Mouse (Mus musculus) kidney, embryonic 15.5 days (tissue): Measurements from ENCODE around the gene 9330159F19Rik. TPM values are rescaled to one million over a fixed set of nuclear protein-coding genes. Genes with fewer than 3 reads are reported as not detected.

Experiments used
- ATAC-seq: fragments of 200-750 bp; cut with Nextera tagmentation; replicated peaks from 2 replicates; pipeline ENCODE4 v1.8.0; 2017; ENCODE audit warnings: moderate TSS enrichment; ENCODE audit not compliant: low FRiP score
- H3K27ac ChIP-seq: fragments of 300-500 bp; sonication (generic); 2 replicates; pipeline ENCODE4 v1.5.1; 2015; ENCODE audit warnings: mild to moderate bottlenecking, inconsistent platforms
- H3K27me3 ChIP-seq: fragments of 300-500 bp; sonication (generic); 2 replicates; pipeline ENCODE4 v1.6.1; 2015; ENCODE audit warnings: inconsistent platforms
- H3K36me3 ChIP-seq: fragments of 300-500 bp; sonication (generic); 2 replicates; pipeline ENCODE4 v1.6.1; 2015; ENCODE audit warnings: inconsistent platforms
- H3K4me1 ChIP-seq: fragments of 300-500 bp; sonication (generic); 2 replicates; pipeline ENCODE4 v1.6.1; 2015; ENCODE audit warnings: inconsistent platforms
- H3K4me2 ChIP-seq: fragments of 300-500 bp; sonication (generic); 2 replicates; pipeline ENCODE4 v1.6.1; 2015; ENCODE audit warnings: moderate library complexity, mild to moderate bottlenecking, inconsistent platforms
- H3K4me3 ChIP-seq: fragments of 300-500 bp; sonication (generic); replicated peaks from 2 replicates; pipeline ENCODE4 v1.5.1; 2015; ENCODE audit warnings: mild to moderate bottlenecking, inconsistent platforms
- H3K9ac ChIP-seq: fragments of 300-500 bp; sonication (generic); 2 replicates; pipeline ENCODE4 v1.6.1; 2015; ENCODE audit warnings: mild to moderate bottlenecking, inconsistent platforms
- H3K9me3 ChIP-seq: fragments of 300-500 bp; sonication (generic); replicated peaks from 2 replicates; pipeline ENCODE4 v1.6.1; 2016; ENCODE audit warnings: inconsistent platforms
- WGBS: fragments of 180-500 bp; shearing (Covaris S2); methylation state at CpG from one replicate; pipeline ENCODE4 v1.1.7; 2015; ENCODE audit warnings: mixed read lengths; 5-methylcytosine and 5-hydroxymethylcytosine counted together
- polyA plus RNA-seq: library from polyadenylated mRNA; unstranded; fragments of >200 nt; fragmentation: Nextera tagmentation; extraction: Ambion mirVana; gene quantifications from 2 replicates; pipeline ENCODE4 v1.2.1, GENCODE M21; 2015

Gene 9330159F19Rik
- polyA plus RNA-seq, result 0.08 and 0.31 TPM in 2 replicates

DNA sequence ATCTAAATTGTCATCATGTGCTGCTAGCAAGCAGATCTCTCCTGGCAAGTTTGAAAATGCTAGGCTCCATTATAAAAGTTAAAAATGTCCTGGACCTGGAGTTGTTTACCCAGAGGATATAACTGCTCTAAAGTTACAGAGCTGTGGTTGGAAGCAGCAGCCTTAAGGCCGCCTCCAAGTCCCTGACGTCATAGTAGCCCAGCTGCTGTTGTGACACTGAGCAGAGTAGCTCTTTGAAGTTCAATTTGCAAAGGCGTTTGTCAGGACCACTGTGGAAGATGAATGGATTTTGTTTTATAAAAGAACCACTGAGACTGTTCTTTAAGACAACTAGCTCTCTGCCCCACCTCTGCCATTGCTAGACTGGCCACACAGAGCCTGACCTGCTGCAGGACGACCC, at the start of gene 9330159F19Rik:
Gene 9330159F19Rik (plus strand): TSS at position 154 of the 400 bp plus-strand sequence.
- Histone ChIP-seq H3K4me3 (no peak within 1 kb of the TSS), H3K27ac (no peak within 1 kb of the TSS), H3K4me1 (no peaks in the 10 kb centered on the region; the same call in 1 of the 2 replicates), H3K9me3 (no peaks in the 10 kb centered on the region), H3K9ac (no peak within 1 kb of the TSS), H3K4me2 (no peak within 1 kb of the TSS), H3K36me3 (no peaks in the 10 kb centered on the region), H3K27me3 (no peaks in the 10 kb centered on the region)
- ATAC-seq, result peak; percentile 93
- WGBS, result 8% methylated on average over 4 of the region's 4 CpGs

DNA sequence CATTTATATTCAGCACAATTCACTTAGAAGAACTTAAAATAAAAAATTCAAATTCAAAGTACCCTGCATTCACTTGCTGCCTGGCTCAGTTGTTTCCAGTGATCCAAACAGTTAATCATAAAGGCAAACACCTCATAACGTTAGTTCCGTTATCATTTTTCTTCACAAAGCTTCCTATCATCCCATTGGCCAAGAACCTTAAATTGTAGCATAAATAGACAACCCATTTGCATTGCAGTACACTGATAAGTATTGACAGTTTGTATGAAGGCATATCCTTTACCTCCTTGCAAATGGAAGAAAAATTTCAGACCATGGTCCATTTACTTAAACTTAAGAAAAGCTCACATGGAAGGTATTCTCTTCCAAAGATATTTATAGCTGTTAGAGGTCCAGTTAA, 49.7 kb upstream of the 9330159F19Rik start:
- Histone ChIP-seq H3K27ac (no peak overlapping the region), H3K4me1 (no peaks in the 10 kb centered on the region), H3K9ac (no peak overlapping the region), H3K36me3 (no peaks in the 10 kb centered on the region), H3K27me3 (no peaks in the 10 kb centered on the region), H3K4me2 (no peak overlapping the region), H3K9me3 (no peaks in the 10 kb centered on the region), H3K4me3 (no peak overlapping the region)
- no peak for ATAC-seq
- 89% methylated on average over 2 of the region's 2 CpGs for WGBS

DNA sequence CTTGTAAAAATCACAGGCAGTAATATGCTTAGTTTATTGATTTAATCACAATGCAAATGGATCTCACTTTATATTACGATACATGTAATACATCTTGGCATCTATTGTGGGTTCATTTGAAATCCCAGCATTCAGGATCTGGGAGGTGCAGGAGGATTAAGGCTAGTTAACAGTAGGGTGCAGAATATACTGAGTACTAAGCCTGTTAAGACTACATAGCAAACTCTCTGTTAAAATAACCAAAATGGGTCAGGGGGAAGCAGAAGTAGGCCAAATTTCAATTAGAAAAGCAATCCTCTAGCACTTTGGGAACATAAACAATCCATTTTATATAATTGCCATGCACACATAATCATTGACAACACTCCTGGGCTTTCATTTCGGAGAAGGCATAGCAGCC, 37.6 kb upstream of the 9330159F19Rik start:
- no peak for ATAC-seq
- Histone ChIP-seq H3K4me3 (no peak overlapping the region), H3K9ac (no peak overlapping the region), H3K27ac (no peak overlapping the region), H3K4me1 (no peaks in the 10 kb centered on the region), H3K4me2 (no peak overlapping the region), H3K36me3 (no peaks in the 10 kb centered on the region), H3K27me3 (no peaks in the 10 kb centered on the region), H3K9me3 (no peaks in the 10 kb centered on the region)
- WGBS, result 90% methylated on average over 2 of the region's 2 CpGs

DNA sequence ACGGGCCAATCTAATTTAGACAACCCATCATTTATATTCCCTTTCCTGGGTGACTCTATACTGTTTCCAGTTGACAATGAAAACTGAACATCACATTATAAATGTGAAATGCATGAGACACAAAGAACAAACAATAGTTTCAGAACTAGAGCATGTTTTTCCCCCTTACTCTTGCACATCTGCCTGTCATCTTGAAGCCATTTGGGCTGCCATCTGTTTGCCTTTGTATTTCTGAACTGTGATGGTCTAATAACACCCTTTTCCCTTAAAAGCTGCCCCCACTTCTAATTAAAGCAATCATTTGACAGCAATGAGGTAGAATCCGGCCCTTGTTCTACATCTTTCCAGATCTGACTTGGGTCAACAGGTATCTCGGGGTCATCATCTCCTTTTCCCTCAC, 35.8 kb upstream of the 9330159F19Rik start:
- no peak overlapping the region for H3K9ac ChIP-seq
- no peaks in the 10 kb centered on the region for H3K4me1 ChIP-seq
- no peak overlapping the region for H3K4me3 ChIP-seq
- no peaks in the 10 kb centered on the region for H3K9me3 ChIP-seq
- H3K27ac ChIP-seq, result no peak overlapping the region
- WGBS, result 83% methylated on average over 3 of the region's 3 CpGs
- H3K36me3 ChIP-seq, result no peaks in the 10 kb centered on the region
- no peaks in the 10 kb centered on the region for H3K27me3 ChIP-seq
- H3K4me2 ChIP-seq, result no peak overlapping the region
- no peak for ATAC-seq

DNA sequence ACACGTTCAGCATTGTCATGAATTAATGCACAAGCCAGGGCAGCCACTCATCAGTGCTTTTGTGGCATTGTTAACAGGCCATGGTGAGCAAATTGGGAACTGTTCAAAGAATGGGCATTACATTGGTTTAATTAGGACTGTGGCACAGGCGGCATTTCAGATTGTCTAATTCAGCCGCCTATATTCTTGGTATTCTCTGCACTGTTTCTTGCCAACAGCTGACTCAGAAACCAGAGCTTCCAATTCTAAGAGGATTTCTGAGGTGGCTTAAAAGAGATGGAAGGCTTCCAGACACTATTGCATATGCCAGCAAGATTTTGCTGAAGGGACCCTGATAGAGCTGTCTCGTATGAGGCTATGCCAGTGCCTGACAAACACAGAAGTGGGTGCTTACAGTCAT, 34.5 kb upstream of the 9330159F19Rik start:
- no peak overlapping the region for H3K27ac ChIP-seq
- no peaks in the 10 kb centered on the region for H3K27me3 ChIP-seq
- WGBS, result 90% methylated on average over 4 of the region's 4 CpGs
- no peaks in the 10 kb centered on the region for H3K36me3 ChIP-seq
- no peaks in the 10 kb centered on the region for H3K4me1 ChIP-seq
- H3K4me3 ChIP-seq, result no peak overlapping the region
- no peak overlapping the region for H3K4me2 ChIP-seq
- no peak for ATAC-seq
- no peaks in the 10 kb centered on the region for H3K9me3 ChIP-seq
- no peak overlapping the region for H3K9ac ChIP-seq

DNA sequence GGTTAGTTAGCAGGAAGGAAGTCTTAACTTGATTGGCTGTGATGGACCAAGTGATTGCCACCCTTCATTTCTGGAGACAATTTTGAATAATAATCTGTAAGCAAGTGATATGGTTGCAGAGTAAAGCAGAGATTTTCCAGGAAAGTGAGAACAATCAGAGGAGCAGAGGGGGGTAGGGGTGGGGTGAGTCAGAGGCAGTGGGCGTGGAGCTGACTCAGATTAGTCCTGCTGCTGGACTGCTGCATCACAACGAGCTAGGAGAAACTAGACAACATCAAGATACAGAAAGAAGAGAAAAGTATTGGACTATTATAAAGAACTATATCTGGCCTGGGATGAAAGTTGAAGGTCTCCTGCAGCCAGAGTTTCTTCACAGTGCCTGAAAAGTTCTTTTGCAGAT, 33.4 kb upstream of the 9330159F19Rik start:
- H3K4me2 ChIP-seq, result no peak overlapping the region
- H3K27me3 ChIP-seq, result no peaks in the 10 kb centered on the region
- no peaks in the 10 kb centered on the region for H3K36me3 ChIP-seq
- H3K27ac ChIP-seq, result no peak overlapping the region
- no peak for ATAC-seq
- no peaks in the 10 kb centered on the region for H3K4me1 ChIP-seq
- no peak overlapping the region for H3K4me3 ChIP-seq
- no peak overlapping the region for H3K9ac ChIP-seq
- 53% methylated on average over 2 of the region's 2 CpGs for WGBS
- no peaks in the 10 kb centered on the region for H3K9me3 ChIP-seq

DNA sequence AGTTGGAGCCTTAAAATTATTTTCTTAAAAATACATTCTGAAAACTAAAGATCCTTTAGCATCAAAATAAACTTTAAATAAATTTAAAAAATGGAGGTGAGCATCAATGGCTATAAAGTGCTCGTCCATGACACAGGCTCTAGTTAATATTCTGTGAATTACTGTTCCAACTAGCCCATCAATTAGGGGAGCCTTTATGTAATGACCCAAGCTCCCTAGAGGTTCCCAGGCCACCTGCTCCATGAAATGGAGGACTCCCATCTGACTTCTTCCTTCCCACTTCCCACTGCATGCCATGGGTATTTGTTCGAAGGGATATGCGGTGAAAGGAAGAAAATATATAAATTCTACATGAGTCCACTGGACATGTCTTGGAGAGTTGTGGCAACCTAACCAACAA, 31.2 kb upstream of the 9330159F19Rik start:
- WGBS, result 86% methylated on average over 3 of the region's 3 CpGs

DNA sequence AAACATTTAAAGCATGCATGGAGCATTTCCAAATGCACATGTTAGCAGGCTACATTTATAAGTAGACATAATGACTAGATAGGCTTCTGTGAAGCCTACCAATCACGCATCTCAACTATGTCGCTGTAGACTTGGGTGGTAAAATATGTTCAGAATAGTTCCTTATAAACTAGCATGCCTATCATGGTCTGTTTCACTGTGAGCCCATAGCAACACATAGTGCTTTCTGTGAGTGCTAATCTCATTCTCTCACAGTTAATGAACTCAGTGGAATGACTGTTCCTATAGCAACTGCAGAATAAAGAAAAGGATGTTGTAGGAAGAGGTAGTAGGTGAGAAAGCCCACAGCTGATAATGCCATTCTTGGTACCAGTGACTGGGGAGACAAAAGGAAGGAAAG, 30.4 kb upstream of the 9330159F19Rik start:
- no peak overlapping the region for H3K4me3 ChIP-seq
- no peaks in the 10 kb centered on the region for H3K4me1 ChIP-seq
- no peak overlapping the region for H3K4me2 ChIP-seq
- no peak for ATAC-seq
- no peaks in the 10 kb centered on the region for H3K9me3 ChIP-seq
- WGBS, result 81% methylated on average over 2 of the region's 2 CpGs
- no peak overlapping the region for H3K9ac ChIP-seq
- no peak overlapping the region for H3K27ac ChIP-seq
- H3K27me3 ChIP-seq, result no peaks in the 10 kb centered on the region
- no peaks in the 10 kb centered on the region for H3K36me3 ChIP-seq

More for the DNA sequence above, 31.2 kb upstream of the 9330159F19Rik start:
- Histone ChIP-seq H3K4me3 (no peak overlapping the region), H3K27ac (no peak overlapping the region), H3K4me1 (no peaks in the 10 kb centered on the region), H3K27me3 (no peaks in the 10 kb centered on the region), H3K9me3 (no peaks in the 10 kb centered on the region), H3K36me3 (no peaks in the 10 kb centered on the region), H3K4me2 (no peak overlapping the region), H3K9ac (no peak overlapping the region)
- no peak for ATAC-seq

DNA sequence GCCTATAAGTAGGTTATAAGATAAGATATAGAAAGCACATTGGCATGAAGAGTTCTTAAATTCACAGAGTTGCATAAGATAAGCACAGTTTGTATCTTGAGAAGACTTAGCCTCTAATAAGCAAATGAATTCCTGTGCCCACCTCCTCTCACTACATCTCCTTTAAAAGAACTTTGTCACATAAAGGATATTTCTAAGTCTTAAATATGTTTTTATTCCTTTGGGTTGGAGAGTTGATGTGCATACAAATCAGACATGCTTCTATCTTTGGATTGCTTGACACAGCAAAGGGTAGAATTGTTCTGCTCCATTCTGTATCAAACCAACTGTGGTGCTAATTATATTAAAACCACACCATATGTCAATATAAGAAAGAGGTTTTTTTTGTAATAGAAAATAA, 17.6 kb upstream of the 9330159F19Rik start:
- Histone ChIP-seq H3K27me3 (no peaks in the 10 kb centered on the region), H3K36me3 (no peaks in the 10 kb centered on the region), H3K4me3 (no peak overlapping the region), H3K27ac (no peak overlapping the region), H3K4me1 (no peaks in the 10 kb centered on the region), H3K4me2 (no peak overlapping the region), H3K9ac (no peak overlapping the region), H3K9me3 (no peaks in the 10 kb centered on the region)
- no peak for ATAC-seq

DNA sequence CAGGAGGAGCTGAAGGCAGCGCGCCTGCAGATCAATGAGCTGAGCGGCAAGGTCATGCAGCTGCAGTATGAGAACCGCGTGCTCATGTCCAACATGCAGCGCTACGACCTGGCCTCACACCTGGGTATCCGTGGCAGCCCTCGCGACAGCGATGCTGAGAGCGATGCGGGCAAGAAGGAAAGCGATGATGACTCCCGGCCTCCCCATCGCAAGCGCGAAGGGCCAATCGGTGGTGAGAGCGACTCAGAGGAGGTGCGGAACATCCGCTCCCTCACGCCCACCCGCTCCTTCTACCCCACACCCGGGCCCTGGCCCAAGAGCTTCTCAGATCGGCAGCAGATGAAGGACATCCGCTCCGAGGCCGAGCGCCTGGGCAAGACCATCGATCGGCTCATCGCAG, 14.6 kb upstream of the 9330159F19Rik start:
- Histone ChIP-seq H3K4me2 (no peak overlapping the region), H3K4me3 (no peak overlapping the region)

DNA sequence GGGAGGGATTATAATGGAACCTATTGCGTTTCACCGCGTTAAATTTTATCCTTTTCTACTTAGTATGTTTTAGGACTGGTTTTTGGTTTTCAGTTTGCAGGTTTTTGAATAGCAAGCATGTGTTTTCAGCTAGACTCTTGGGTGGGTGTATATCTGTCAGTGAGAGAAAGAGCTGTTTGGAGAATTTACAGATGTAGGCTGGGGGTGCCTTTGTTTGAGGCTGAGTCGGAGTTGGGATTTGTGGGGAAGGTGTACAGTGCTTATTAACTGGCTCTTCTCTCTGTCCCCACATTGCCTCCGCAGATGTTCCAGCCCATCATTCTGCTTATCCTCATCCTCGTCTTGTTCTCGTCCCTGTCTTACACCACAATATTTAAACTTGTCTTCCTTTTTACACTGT, 12.8 kb upstream of the 9330159F19Rik start, which contains the start of gene Gm49353:
Gene Gm49353 (plus strand): TSS at position 313 of the 400 bp plus-strand sequence.
- Histone ChIP-seq H3K27me3 (no peaks in the 10 kb centered on the region), H3K4me2 (no peak within 1 kb of the TSS), H3K9ac (no peak within 1 kb of the TSS), H3K27ac (no peak within 1 kb of the TSS), H3K4me1 (no peaks in the 10 kb centered on the region), H3K36me3 (no peaks in the 10 kb centered on the region), H3K4me3 (no peak within 1 kb of the TSS), H3K9me3 (no peaks in the 10 kb centered on the region)
- 90% methylated on average over 7 of the region's 7 CpGs for WGBS
- ATAC-seq, result no peak

More for the DNA sequence above, 14.6 kb upstream of the 9330159F19Rik start:
- Histone ChIP-seq H3K9ac (no peak overlapping the region), H3K27ac (no peak overlapping the region), H3K36me3 (no peaks in the 10 kb centered on the region), H3K9me3 (no peaks in the 10 kb centered on the region), H3K4me1 (no peaks in the 10 kb centered on the region), H3K27me3 (no peaks in the 10 kb centered on the region)
- no peak for ATAC-seq
- 98% methylated on average over 33 of the region's 33 CpGs for WGBS

DNA sequence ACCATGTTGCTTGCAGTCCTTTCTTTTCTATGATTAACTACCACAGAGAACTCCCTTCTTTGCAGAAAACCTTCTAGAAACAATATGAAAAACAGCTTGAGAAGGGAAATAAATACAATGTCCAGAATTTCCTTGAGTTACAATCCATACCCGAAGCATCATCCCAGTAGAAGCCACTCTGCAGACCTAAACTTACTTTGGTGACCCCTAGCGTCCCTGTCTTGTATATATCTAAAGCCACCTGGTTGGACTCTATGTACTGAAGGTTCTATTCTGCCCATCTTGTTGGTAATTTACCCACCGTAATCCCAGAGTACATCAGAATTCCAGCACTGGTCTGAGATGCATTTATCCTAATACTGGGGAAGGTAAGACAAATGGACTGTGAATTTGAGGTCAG, 11.6 kb upstream of the 9330159F19Rik start:
- no peak overlapping the region for H3K27ac ChIP-seq
- no peaks in the 10 kb centered on the region for H3K4me1 ChIP-seq
- H3K4me2 ChIP-seq, result no peak overlapping the region
- H3K9me3 ChIP-seq, result no peaks in the 10 kb centered on the region
- no peak overlapping the region for H3K9ac ChIP-seq
- no peaks in the 10 kb centered on the region for H3K36me3 ChIP-seq
- 79% methylated on average over 3 of the region's 3 CpGs for WGBS
- no peak for ATAC-seq
- no peaks in the 10 kb centered on the region for H3K27me3 ChIP-seq
- no peak overlapping the region for H3K4me3 ChIP-seq

DNA sequence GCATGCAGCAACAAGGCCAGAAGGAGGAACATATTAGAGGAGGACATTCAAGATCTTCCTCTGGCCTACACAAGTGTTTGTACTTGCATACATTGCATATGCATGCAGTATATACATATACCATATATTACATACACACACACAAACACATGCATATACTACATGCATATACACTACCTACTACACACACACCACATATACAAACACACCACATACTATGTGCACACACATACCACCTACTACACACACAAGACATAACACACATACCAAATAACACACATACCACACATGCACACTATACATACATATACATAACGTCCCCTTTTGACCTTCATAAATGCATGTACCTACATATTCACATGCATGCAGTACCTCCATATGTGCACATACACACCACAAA, 10.8 kb upstream of the 9330159F19Rik start:
- no peaks in the 10 kb centered on the region for H3K9me3 ChIP-seq
- 82% methylated on average over 1 of the region's 1 CpGs for WGBS
- no peak overlapping the region for H3K27ac ChIP-seq
- H3K4me2 ChIP-seq, result no peak overlapping the region
- ATAC-seq, result no peak
- no peaks in the 10 kb centered on the region for H3K4me1 ChIP-seq
- H3K27me3 ChIP-seq, result no peaks in the 10 kb centered on the region
- H3K9ac ChIP-seq, result no peak overlapping the region
- H3K36me3 ChIP-seq, result no peaks in the 10 kb centered on the region
- no peak overlapping the region for H3K4me3 ChIP-seq
